Mouse (Mus musculus): Measurements from ENCODE around the gene Nfe2l2. TPM values are rescaled to one million over a fixed set of nuclear protein-coding genes. Genes with fewer than 3 reads are reported as not detected.
"Not testable (repeated sequence)": the region's sequence is repeated elsewhere in the genome, so short reads cannot be mapped to it uniquely, and the experiment has no call there.

The Nfe2l2 gene
- total RNA-seq, 2 experiments from 2014 or later, result 55.3 to 90.3 TPM

DNA sequence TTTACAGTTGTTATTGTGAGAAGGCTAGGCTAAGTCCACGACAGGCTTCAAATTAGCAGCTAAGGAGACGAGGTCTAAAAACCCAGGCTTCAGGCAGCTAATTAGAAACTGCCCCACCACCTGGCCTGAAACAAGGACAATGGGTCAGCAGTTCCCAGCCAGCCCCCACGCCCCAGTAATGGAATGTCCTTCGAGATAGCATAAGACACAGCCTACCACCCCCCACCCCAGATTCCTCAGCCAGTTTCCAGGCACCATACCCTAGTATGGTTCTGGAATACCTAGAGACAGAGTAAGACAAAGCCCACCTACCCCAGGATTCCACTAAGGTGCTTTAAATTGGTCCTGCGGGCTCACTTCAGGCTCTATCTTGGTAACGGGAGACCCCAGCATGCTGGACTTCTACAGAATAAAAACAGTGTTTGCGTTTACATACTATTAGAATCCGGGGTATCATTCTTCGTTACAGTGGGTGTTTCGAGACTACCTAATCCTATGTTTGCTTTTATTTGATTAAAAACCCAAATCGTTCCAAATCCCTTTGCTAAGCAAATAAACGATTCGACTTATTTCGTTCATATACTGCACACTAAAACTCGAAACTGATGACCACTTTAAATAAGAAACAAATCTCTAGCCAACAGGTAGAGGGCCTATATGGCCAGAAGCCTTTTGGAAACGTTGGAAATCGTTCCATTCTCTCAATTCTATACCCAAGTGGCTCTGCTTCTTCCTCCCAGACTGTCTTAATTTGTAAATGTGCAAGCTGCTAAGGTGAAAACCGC is 46.3 kb downstream of the Nfe2l2 start:
- ATAC-seq (replicated peaks; ENCODE audit: poor library complexity, severe bottlenecking), result no peak

GRCm38 (mm10) chr2:75656924-75657323 is 47.5 kb downstream of the Nfe2l2 start:
- ATAC-seq (replicated peaks; ENCODE audit: poor library complexity, severe bottlenecking), result no peak

DNA sequence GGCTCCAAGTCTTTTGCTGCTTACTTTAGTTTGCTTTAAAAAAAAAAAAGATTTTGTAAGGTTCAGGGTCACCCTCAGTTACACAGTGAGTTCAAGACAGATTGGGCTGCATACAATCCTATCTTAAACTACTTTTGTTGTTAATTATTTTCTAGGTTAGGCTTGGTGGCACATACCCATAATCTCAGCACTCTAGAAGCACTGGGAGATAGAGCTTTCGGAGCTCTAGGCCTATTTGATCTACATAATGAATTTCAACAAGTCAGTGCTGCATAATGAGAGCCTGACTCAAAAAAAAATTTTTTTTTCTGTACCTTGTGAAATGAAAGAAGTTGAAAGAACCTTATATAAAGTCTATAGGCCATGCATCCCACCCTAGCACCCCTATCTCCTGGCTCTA is 49.8 kb downstream of the Nfe2l2 start:
- ATAC-seq (replicated peaks; ENCODE audit: poor library complexity, severe bottlenecking), result no peak

DNA sequence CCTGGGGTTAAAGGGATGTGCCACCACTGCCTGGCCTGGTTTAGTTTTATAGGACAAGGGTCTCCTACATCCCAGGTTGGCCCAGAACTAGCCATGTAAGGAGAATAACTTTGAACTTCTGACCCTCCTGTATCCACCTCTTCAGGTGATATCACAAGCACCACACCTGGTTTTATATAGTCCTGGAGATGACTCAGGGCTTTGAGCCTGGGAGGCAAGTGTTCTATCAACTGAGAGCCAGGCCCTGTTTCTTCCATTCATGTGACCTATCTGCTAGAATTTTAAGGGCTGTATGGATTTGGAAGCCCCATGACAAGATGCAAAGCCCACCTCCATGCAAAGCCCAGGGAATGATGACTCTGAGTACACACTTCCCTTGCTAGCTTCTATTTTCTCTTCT is 51.3 kb downstream of the Nfe2l2 start:
- no peak for ATAC-seq (replicated peaks; ENCODE audit: poor library complexity, severe bottlenecking)

GRCm38 (mm10) chr2:75650437-75650836 is 54.0 kb downstream of the Nfe2l2 start:
- ATAC-seq (replicated peaks; ENCODE audit: poor library complexity, severe bottlenecking), result no peak

- ATAC-seq (replicated peaks; ENCODE audit: poor library complexity, severe bottlenecking), result 0 out of 2 replicates have a peak, but pooled peaks have one; percentile 17
Measured at GRCm38 (mm10) chr2:75645251-75645650, 59.2 kb downstream of the Nfe2l2 start.

DNA sequence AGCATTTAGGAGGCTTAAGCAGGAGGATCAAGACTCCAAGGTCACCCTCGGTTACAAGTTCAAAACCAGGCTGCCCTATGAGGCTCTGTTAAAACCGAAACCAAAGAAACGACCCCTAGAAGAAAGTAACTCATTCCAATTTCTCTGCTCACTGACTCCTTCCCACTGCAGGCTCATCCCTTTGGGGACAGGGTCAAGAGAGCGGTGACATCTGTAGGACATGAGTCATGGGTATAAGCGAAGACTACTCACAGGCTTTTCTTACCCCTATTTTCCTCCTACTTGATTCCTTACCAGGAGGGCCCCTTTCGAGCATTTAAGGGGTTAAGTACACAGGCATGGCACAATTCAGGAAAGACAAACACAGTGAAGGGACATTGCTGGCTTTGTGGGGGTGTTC is 60.5 kb downstream of the Nfe2l2 start:
- ATAC-seq (replicated peaks; ENCODE audit: poor library complexity, severe bottlenecking), result no peak

DNA sequence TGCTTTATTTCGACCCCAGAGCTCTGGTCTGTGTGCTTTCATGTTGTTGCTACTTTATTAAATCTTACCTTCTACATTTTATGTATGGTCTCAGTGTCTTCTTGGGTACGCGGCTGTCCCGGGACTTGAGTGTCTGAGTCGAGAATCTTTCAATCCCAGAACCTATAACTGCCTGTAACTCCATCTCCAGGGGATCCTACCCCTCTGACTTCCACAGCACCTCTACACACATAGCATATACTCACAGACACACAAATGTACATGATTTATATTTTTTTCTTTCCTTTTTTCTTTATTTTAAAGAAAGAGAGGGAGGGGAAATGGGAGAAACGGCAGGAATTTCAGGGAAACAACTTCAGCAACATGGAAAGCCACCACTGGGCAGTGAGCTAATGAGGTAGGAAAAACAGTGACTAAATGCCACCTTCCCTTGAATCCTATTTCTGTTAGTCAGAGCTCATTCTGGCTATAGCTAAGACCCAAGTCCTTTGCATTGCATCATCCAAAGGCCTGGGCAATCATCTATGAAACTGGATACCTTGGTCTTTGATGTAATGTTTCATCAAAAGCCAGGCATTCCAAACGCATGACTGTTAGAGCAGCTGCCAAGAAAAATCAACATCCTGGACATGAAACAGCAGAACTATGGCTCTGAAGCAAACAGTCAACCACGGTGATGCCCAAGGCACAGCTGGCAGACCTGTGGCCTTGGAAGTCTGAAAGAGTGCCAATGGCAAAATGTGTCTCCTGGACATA is 61.5 kb downstream of the Nfe2l2 start:
- ATAC-seq (replicated peaks; ENCODE audit: poor library complexity, severe bottlenecking), result peak; percentile 40; the same call in 1 of the 2 replicates

- not testable (repeated sequence) for ATAC-seq (replicated peaks; ENCODE audit: poor library complexity, severe bottlenecking)
Measured at GRCm38 (mm10) chr2:75642312-75642711, 62.1 kb downstream of the Nfe2l2 start.

- ATAC-seq (replicated peaks; ENCODE audit: poor library complexity, severe bottlenecking), result not testable (repeated sequence)
Measured at GRCm38 (mm10) chr2:75639535-75639934, 64.9 kb downstream of the Nfe2l2 start.

DNA sequence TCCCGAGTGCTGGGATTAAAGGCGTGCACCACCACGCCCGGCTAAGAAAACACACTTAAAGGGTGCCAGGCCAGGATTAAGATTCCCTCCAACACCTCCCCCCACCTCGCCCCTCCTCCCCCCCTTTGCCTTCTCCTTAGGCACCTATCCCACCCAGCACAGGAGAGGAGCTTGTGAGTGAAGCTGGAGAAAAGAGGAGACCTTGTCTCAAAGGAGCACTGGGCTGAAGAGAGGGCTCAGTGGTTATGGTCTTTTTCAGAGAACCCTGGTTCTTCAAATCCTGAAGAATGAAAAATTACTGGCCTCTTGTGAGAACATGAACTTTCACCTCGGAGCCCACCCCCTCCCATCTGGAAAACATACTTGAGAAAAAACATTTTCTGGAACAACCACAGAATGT is 66.6 kb downstream of the Nfe2l2 start:
- peak; percentile 44; the same call in 1 of the 2 replicates for ATAC-seq (replicated peaks; ENCODE audit: poor library complexity, severe bottlenecking)

- no peak for ATAC-seq (replicated peaks; ENCODE audit: poor library complexity, severe bottlenecking)
Measured at GRCm38 (mm10) chr2:75637361-75637760, 67.1 kb downstream of the Nfe2l2 start.

DNA sequence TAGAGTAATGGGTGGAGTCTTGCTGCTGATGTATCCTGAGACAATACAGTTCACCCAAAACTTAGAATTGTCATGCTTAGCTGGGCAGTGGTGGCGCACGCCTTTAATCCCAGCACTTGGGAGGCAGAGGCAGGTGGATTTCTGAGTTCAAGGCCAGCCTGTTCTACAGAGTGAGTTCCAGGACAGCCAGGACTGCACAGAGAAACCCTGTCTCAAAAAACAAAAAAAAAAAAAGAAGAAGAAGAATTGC is 67.5 kb downstream of the Nfe2l2 start:
- not testable (repeated sequence) for ATAC-seq (replicated peaks; ENCODE audit: poor library complexity, severe bottlenecking)

GRCm38 (mm10) chr2:75636261-75637054 is 68.0 kb downstream of the Nfe2l2 start:
- peak; percentile 52 for ATAC-seq (replicated peaks; ENCODE audit: poor library complexity, severe bottlenecking)

GRCm38 (mm10) chr2:75634431-75634830 is 70.0 kb downstream of the Nfe2l2 start:
- ATAC-seq (replicated peaks; ENCODE audit: poor library complexity, severe bottlenecking), result not testable (repeated sequence)

DNA sequence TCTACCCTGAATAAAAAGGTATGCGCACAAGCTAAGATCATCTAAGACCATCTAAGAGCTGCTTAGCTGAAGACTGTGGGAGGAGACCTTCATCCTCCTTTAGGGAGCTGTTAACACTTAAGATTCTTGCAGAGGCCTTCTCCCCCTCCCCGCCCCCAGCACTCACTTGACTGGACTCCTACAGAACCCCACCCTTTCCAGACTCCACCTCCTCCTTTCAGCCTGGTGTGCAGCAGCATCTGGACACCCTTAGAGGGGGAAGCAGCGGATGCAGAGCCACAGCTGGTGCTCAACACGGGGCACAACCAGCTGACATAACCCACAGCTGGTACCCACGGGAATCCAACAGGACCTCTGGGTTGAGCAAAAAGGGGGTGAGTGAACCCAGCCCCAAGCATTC is 70.7 kb downstream of the Nfe2l2 start:
- ATAC-seq (replicated peaks; ENCODE audit: poor library complexity, severe bottlenecking), result peak; percentile 52

DNA sequence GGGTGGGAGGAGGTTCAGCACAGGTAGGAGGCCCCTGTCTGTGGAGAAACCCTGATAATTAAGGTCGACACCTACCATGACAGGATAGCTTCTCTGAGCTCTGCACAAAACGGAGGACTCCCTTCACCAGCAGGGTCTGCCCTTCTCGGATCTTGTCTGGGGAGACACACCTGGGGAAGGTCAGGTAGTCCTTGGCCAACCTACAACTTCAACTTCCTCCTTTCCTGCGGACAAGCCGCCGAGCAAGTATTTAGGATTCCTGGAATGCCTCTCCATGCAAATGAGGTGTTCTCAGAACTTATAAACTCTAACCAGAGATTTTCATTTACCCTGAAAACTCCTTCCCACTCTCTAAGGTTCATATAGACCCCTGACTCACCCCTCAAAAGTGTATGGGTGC is 71.1 kb downstream of the Nfe2l2 start:
- no peak for ATAC-seq (replicated peaks; ENCODE audit: poor library complexity, severe bottlenecking)

GRCm38 (mm10) chr2:75632721-75633181 is 71.7 kb downstream of the Nfe2l2 start:
- no peak for ATAC-seq (replicated peaks; ENCODE audit: poor library complexity, severe bottlenecking)

- ATAC-seq (replicated peaks; ENCODE audit: poor library complexity, severe bottlenecking), result no peak
Measured at GRCm38 (mm10) chr2:75632043-75632442, 72.4 kb downstream of the Nfe2l2 start.

- no peak for ATAC-seq (replicated peaks; ENCODE audit: poor library complexity, severe bottlenecking)
Measured at GRCm38 (mm10) chr2:75631421-75631820, 73.0 kb downstream of the Nfe2l2 start.

- ATAC-seq (replicated peaks; ENCODE audit: poor library complexity, severe bottlenecking), result no peak
Measured at GRCm38 (mm10) chr2:75628487-75628886, 76.0 kb downstream of the Nfe2l2 start.
